Mouse (Mus musculus) liver, adult 2 months (tissue): ENCODE measurements around the gene Chrm1. TPM values are rescaled to one million over a fixed set of nuclear protein-coding genes. Genes with fewer than 3 reads are reported as not detected.
"Not testable (repeated sequence)": the region's sequence is repeated elsewhere in the genome, so short reads cannot be mapped to it uniquely, and the experiment has no call there.

Experiments used
- DNase-seq: peaks from one replicate; pipeline ENCODE4 v3.0.0-alpha.2; 2011; ENCODE audit warnings: low read depth, low spot score; ENCODE audit errors: extremely low read depth
- H3K27ac ChIP-seq: fragments of 200-500 bp; replicated peaks from 2 replicates; pipeline ENCODE4 v1.5.1; 2012; ENCODE audit warnings: low read depth, mild to moderate bottlenecking, control low read depth, inconsistent platforms, low read length; ENCODE audit not compliant: insufficient read depth
- H3K27me3 ChIP-seq: fragments of 200-500 bp; 2 replicates; pipeline ENCODE4 v1.6.1; 2012; ENCODE audit warnings: mild to moderate bottlenecking, moderate library complexity, low read length, inconsistent platforms; ENCODE audit not compliant: control insufficient read depth, insufficient read depth
- H3K36me3 ChIP-seq: fragments of 200-500 bp; 2 replicates; pipeline ENCODE4 v1.6.1; 2012; ENCODE audit warnings: low read length, inconsistent platforms; ENCODE audit not compliant: control insufficient read depth, insufficient read depth
- H3K4me1 ChIP-seq: fragments of 200-500 bp; 2 replicates; pipeline ENCODE4 v1.6.1; 2011; ENCODE audit warnings: low read length; ENCODE audit not compliant: control insufficient read depth, insufficient read depth
- H3K4me3 ChIP-seq: fragments of 200-500 bp; 2 replicates; pipeline ENCODE4 v1.5.1; 2011; ENCODE audit warnings: low read depth, mild to moderate bottlenecking, control low read depth, low read length, moderate library complexity; ENCODE audit not compliant: insufficient read depth
- H3K79me2 ChIP-seq: fragments of 200-500 bp; 2 replicates; pipeline ENCODE4 v1.6.1; 2012; ENCODE audit warnings: inconsistent platforms, mild to moderate bottlenecking, low read length, moderate library complexity; ENCODE audit not compliant: control insufficient read depth, insufficient read depth
- H3K9ac ChIP-seq: fragments of 200-500 bp; 2 replicates; pipeline ENCODE4 v1.6.1; 2012; ENCODE audit warnings: low read depth, mild to moderate bottlenecking, control low read depth, inconsistent platforms, low read length
- CTCF ChIP-seq: fragments of 200-500 bp; IDR thresholded peaks from 2 replicates; pipeline ENCODE4 v1.5.1; 2011; ENCODE audit warnings: low read depth, low read length, control low read depth
- POLR2A ChIP-seq: fragments of 200-500 bp; IDR thresholded peaks from 2 replicates; pipeline ENCODE4 v1.6.1; 2011; ENCODE audit warnings: low read length, control low read depth; ENCODE audit not compliant: insufficient read depth; ENCODE audit errors: extremely low read depth
- WGBS: fragments of 180-500 bp; shearing (Covaris S2); methylation state at CpG from one replicate; pipeline ENCODE4 v1.1.7; 2018; 5-methylcytosine and 5-hydroxymethylcytosine counted together
- polyA plus RNA-seq: library from polyadenylated mRNA; depleted of rRNA; stranded (reverse); fragments of >200 nt; gene quantifications from 2 replicates; pipeline ENCODE4 v1.2.3, GENCODE M21; 2012
- total RNA-seq: library from RNA; depleted of rRNA; stranded (reverse); fragments of >200 nt; gene quantifications from 2 replicates; pipeline ENCODE4 v1.2.3, GENCODE M21; 2014

Gene Chrm1
- total and polyA plus RNA-seq, 2 experiments = 0.46 to 0.50 TPM

DNA sequence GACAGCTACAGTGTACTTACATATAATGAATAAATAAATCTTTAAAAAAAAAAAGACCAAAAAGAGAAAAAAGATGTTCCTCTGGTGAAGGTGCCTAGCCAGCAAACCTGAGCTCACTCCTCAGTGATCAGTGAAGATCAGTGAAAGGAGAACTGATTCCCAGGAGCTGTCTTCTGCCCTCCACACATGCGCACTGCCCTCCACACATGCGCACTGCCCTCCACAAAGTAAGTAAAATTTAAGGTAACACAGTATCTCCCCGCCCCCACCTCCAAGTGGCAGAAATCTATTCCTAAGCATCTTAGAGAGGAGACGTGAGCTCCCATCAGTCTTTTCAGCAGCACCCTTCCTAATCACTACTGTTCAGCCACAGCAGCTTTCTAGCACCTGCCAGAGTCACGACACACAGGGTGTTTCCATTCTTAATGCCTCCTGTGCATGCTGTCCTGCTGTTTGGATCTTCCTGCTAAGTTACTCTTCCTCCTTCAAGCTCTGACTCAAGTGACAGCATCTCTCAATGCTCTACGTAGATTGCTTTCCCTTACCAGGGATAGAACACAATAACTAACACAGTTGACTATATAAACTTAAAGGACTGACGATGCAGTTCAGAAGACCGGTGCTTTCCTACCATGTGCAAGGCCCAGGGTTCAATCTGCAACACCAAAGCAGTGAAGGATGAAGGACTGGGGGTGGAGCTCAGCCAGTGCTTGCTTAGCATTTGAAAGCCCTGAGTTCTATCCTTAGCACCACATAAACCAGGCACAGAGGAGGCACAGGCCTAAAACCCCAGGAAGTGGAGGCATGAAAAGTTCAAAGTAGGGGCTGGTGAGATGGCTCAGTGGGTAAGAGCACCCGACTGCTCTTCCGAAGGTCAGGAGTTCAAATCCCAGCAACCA lies 52.5 kb downstream of the Chrm1 start:
- H3K4me1 ChIP-seq = peaks cover 5% of the 10 kb centered on the region
- 92% methylated on average over 10 of the region's 10 CpGs for WGBS
- H3K79me2 ChIP-seq = no peaks in the 10 kb centered on the region; the same call in 1 of the 2 replicates
- H3K27me3 ChIP-seq = no peaks in the 10 kb centered on the region
- peaks cover 3% of the 10 kb centered on the region; the same call in 1 of the 2 replicates for H3K36me3 ChIP-seq
- H3K4me3 ChIP-seq = no peak overlapping the region
- no peak for DNase-seq
- TF ChIP-seq CTCF (no peak), POLR2A (no peak)
- H3K27ac ChIP-seq = no peak overlapping the region
- H3K9ac ChIP-seq = no peak overlapping the region

DNA sequence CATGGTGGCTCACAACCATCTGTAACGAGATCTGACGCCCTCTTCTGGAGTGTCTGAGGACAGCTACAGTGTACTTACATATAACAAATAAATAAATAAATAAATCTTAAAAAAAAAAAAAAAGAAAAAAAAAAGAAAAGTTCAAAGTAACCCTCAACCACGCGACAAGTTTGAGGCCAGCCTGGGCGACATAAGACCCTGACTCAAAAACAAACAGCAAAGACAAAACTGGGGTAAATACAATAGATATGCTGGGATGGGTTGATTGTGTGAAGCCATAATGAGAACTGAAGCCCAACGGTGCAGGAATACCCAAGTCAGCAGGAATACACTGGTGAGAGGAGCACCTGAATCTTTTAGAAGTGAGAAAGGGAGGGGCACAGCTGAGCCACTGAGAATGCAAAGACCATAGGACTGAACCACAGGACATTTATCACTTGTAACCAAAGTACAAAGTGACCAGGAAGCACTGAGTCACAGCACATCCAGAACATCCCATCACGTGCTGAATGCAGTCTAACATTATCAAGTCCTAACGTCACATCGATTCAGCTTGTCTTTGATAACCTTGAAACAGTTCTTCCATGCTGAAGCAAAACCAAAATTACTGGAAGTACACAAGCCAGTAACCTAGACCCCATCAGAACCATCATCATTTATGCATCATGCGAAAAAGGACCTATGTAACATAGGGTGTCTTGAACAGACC lies 53.3 kb downstream of the Chrm1 start:
- no peak overlapping the region for H3K27ac ChIP-seq
- H3K27me3 ChIP-seq = no peaks in the 10 kb centered on the region

GRCm38 (mm10) chr19:8718357-8718756 lies 54.8 kb downstream of the Chrm1 start:
- 63% methylated on average over 3 of the region's 3 CpGs for WGBS
- Histone ChIP-seq H3K36me3 (no peaks in the 10 kb centered on the region), H3K27ac (no peak overlapping the region), H3K4me1 (peaks cover 7% of the 10 kb centered on the region; the same call in 1 of the 2 replicates), H3K79me2 (no peaks in the 10 kb centered on the region; the same call in 1 of the 2 replicates), H3K9ac (no peak overlapping the region), H3K4me3 (no peak overlapping the region), H3K27me3 (no peaks in the 10 kb centered on the region)
- TF ChIP-seq POLR2A = no peak
- peak; percentile 65; the same call in 1 of the 2 replicates for TF ChIP-seq CTCF
- DNase-seq = peak; percentile 55

More for the DNA sequence above, 53.3 kb downstream of the Chrm1 start:
- Histone ChIP-seq H3K4me1 (peaks cover 3% of the 10 kb centered on the region; the same call in 1 of the 2 replicates), H3K79me2 (no peaks in the 10 kb centered on the region; the same call in 1 of the 2 replicates), H3K9ac (no peak overlapping the region), H3K4me3 (no peak overlapping the region), H3K36me3 (peaks cover 3% of the 10 kb centered on the region; the same call in 1 of the 2 replicates)
- DNase-seq = no peak
- no peak for TF ChIP-seq POLR2A
- no peak for TF ChIP-seq CTCF
- 81% methylated on average over 10 of the region's 10 CpGs for WGBS

GRCm38 (mm10) chr19:8719037-8719436 lies 55.4 kb downstream of the Chrm1 start:
- H3K36me3 ChIP-seq, DNase-seq, H3K9ac ChIP-seq, H3K79me2 ChIP-seq, H3K27ac ChIP-seq, H3K27me3 ChIP-seq, H3K4me3 ChIP-seq, H3K4me1 ChIP-seq: not testable (repeated sequence)

GRCm38 (mm10) chr19:8721378-8721777 lies 57.8 kb downstream of the Chrm1 start:
- 47% methylated on average over 1 of the region's 1 CpGs for WGBS
- no peak for DNase-seq
- Histone ChIP-seq H3K27me3 (no peaks in the 10 kb centered on the region), H3K4me3 (no peak overlapping the region), H3K36me3 (peaks cover 24% of the 10 kb centered on the region), H3K9ac (no peak overlapping the region), H3K4me1 (peaks cover 9% of the 10 kb centered on the region; the same call in 1 of the 2 replicates), H3K79me2 (no peaks in the 10 kb centered on the region; the same call in 1 of the 2 replicates), H3K27ac (no peak overlapping the region)
- TF ChIP-seq POLR2A (no peak), CTCF (no peak)
